Mouse (Mus musculus) T-helper 1 cell (primary cell): Measurements from ENCODE around the gene Gje1.

ENCODE experiments used
- in situ Hi-C: fragments of 300-600 bp; cut with MboI, MseI; formaldehyde crosslinking; loops from one replicate; pipeline ENCODE4 v1.15.1; 2025; ENCODE audit warnings: high pct_unique_total_duplicates

The Gje1 gene

DNA sequence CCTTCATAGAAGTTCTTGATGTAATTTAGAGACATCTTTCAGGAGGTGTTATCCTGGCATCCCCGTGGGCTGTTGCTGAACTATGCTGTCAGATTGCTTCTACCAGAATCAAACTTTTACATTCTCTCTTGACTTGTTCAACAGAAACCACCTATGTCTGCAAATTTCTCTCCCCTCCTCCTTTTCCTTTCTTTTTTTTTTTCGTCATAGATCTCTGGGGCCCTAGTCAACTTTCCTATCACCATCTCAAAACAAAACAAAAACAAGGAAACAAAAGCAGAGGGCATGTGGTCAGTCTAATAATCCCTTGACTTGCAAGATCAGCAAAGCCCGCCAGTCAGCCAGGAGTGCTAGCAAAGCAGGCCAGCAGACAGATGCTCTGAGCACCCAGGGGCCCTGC lies at the start of gene Gje1:
Gene Gje1 (minus strand): TSS at position 101 of the 400 bp plus-strand sequence.
- in situ Hi-C loops = no loop called here

DNA sequence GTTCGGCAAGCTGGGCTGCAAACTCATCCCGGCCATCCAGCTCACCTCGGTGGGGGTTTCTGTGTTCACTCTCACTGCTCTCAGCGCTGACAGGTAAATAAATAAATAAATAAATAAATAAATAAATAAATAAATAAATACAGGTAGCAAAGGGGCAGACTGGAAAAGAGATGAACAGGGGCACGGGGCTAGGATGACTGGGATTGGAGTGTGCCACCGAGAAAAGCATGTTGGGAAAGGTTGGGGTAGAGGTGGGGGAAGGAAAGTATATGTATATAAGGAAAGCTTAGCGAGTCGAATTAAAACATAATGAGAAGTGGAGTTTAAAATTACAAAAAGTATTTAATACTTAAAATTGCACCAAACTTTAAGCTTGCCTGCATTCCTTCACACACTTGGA lies 42.6 kb upstream of the Gje1 start:
- in situ Hi-C loops = no loop called here

GRCm38 (mm10) chr10:14759665-14760558 lies 41.9 kb upstream of the Gje1 start:
- in situ Hi-C loops = no loop called here

GRCm38 (mm10) chr10:14734285-14734684 lies 16.3 kb upstream of the Gje1 start:
- in situ Hi-C loops = no loop called here

DNA sequence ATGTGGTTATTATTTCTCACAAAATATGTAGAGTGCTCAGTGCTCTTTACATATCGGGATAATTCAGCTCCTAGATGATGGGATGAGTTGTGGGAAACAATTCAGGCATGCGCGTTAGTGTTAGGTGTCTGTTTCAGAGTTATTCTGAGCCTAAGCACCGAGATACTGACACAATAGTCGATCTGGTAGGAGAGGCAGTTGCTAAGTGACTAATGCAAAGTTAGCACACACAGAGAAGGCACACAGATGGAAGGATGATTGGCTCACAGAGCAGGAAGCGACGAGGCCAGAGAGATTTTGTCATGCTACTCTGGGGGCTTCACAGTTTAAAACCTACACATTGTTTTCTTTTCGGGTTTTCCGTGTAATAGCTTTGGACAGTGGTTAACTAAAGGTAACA lies 7.7 kb upstream of the Gje1 start:
- in situ Hi-C loops = no loop called here

GRCm38 (mm10) chr10:14705072-14706066 lies 12.6 kb downstream of the Gje1 start, which contains the start of the genes Vta1 and Nmbr:
Gene Vta1 (minus strand): TSS chr10:14705560.
Gene Nmbr (plus strand): TSS chr10:14705591.
- in situ Hi-C loops = no loop called here

GRCm38 (mm10) chr10:14703830-14704420 lies 14.1 kb downstream of the Gje1 start:
- in situ Hi-C loops = loop anchor here (5.0 kb wide), 1 partner anchor 277 kb away; no protein-coding TSS in a partner anchor

GRCm38 (mm10) chr10:14703239-14703638 lies 14.8 kb downstream of the Gje1 start:
- in situ Hi-C loops = loop anchor here (5.0 kb wide), 1 partner anchor 276 kb away; no protein-coding TSS in a partner anchor

GRCm38 (mm10) chr10:14690349-14690748 lies 27.7 kb downstream of the Gje1 start:
- in situ Hi-C loops = no loop called here

DNA sequence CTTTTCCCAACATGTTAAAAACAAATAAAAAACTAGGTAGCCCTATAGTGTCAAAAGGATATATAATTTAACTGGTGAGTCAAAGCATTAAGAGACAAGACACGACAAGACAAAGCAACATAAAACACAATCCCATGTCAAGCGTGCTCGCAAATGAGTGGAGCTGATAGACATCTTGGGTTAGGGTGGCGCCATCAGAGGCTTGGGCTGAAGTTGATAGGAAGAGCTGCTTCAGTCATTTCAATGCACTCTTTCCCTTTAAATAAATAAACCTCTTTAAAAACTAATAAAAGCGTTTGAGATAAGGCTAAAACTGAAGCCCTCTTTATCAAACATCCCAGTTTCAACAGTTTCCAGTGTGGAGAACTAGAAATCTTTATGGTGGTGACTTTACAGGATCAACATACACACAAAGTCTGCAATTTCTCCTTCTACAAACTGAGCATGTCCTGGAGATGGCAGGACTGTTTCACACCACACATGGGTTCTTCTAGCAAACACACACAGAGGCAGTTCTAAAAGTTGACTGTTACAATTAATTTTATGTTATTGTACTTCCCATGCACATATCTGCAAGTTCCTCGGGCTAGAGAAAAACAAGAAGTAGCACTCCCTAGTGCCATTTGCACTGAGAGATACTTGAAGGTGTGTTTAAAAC lies 29.1 kb downstream of the Gje1 start:
- in situ Hi-C loops = no loop called here

- in situ Hi-C loops = no loop called here
Observed at GRCm38 (mm10) chr10:14685663-14686062, 32.4 kb downstream of the Gje1 start.

DNA sequence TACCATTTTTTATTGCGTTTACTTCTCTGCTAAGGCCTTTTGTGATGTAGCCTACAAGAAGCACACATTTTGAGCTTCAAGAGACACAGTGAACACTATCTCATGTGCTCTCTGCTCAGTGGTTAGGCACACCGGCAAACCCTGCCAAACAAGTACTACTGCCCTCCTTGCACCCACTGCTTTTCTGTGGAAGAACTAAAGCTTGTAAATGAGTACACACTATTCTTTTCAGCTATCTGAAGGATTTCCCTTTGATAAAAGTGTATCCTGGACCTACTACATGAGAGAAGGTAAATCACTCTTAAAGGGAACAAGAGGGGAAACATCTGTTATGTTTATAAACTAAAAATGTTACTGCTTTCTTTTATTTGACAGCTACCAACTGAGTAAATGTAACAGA lies 51.9 kb downstream of the Gje1 start:
- in situ Hi-C loops = no loop called here
